Mouse (Mus musculus): ENCODE data around the gene Fgfr2. TPM values are rescaled to one million over a fixed set of nuclear protein-coding genes. Genes with fewer than 3 reads are reported as not detected.
"Not testable (repeated sequence)": the region's sequence is repeated elsewhere in the genome, so short reads cannot be mapped to it uniquely, and the experiment has no call there.

Gene Fgfr2
- total RNA-seq, 2 experiments from 2014 or later: 28.8 to 29.4 TPM

- DNase-seq (ENCODE audit: extremely low spot score in 1 of 2, low spot score in 2 of 2): peak in 1 of 2 experiments; percentile 75
- intact Hi-C loops (cut with DNase I): no loop called here
Measured at GRCm38 (mm10) chr7:130631553-130632378, 2491.4 kb downstream of the Fgfr2 start.

GRCm38 (mm10) chr7:130630956-130631355, 2492.2 kb downstream of the Fgfr2 start:
- intact Hi-C loops (cut with DNase I): no loop called here
- no peak for DNase-seq (ENCODE audit: extremely low spot score in 1 of 2, low spot score in 2 of 2)

DNA sequence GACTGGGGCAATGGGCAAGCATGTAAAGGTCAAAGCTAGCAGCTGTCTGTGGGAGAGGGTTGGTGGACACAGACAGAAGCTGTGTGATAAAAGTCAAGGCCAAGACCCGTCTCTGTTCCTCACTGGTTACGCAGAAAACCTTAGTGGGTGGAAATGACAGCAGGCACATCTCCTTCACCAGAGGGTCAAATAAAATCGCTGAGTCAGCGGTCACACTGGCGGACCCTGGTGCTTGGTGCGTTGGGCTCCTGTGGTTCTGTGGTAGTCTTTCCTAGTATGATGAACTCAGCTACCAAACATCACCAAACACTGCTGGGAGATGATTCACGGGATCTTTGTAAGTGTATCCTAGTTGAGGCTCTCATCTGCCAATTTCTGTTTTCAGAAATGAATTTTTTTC, 2493.2 kb downstream of the Fgfr2 start:
- intact Hi-C loops (cut with DNase I): no loop called here
- no peak for DNase-seq (ENCODE audit: extremely low spot score in 1 of 2, low spot score in 2 of 2)

DNA sequence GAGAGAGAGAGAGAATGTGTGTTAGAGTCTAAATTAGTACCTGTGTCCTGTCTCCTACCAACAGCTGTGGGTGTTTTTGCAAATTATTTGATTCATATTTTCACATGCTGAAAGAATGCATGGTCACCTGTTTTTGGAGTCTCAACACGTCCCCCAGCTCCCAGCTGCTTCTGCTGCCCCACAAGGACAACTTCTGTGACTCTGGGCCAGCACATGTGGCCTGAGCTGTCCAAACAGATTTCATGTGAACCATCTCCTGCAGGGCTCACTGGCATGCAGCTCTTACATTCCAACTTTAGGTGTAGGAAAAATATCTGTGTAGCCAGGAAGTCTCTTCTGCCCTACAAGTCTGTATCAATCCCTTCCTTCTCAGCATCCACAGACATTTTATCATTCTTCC, 2494.5 kb downstream of the Fgfr2 start:
- intact Hi-C loops (cut with DNase I): no loop called here
- DNase-seq (ENCODE audit: extremely low spot score in 1 of 2, low spot score in 2 of 2): no peak

GRCm38 (mm10) chr7:130625361-130625760, 2497.8 kb downstream of the Fgfr2 start:
- intact Hi-C loops (cut with DNase I): no loop called here
- no peak for DNase-seq (ENCODE audit: extremely low spot score in 1 of 2, low spot score in 2 of 2)

DNA sequence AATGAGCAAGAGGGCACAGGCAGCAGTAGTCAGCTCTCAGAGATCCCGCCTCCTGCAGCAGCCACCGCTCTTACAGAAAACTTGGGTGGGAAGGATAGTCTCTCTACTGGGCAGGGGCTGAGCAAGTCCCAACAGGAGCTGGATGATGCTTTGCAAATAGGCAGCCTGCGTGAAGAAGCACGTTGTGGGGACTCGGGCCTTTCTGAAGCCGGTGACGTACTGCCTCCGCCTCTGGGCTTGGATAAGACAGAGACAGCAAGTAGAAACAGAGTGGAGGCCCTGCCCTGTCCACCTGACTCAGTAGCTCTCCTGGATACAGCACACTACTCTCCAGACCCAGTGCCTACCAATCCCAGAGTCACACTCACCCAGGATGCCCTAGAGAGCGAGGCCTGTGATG, 2498.9 kb downstream of the Fgfr2 start:
- DNase-seq (ENCODE audit: extremely low spot score in 1 of 2, low spot score in 2 of 2): no peak
- intact Hi-C loops (cut with DNase I): no loop called here

GRCm38 (mm10) chr7:130622359-130622758, 2500.8 kb downstream of the Fgfr2 start:
- no peak for DNase-seq (ENCODE audit: extremely low spot score in 1 of 2, low spot score in 2 of 2)
- intact Hi-C loops (cut with DNase I): no loop called here

DNA sequence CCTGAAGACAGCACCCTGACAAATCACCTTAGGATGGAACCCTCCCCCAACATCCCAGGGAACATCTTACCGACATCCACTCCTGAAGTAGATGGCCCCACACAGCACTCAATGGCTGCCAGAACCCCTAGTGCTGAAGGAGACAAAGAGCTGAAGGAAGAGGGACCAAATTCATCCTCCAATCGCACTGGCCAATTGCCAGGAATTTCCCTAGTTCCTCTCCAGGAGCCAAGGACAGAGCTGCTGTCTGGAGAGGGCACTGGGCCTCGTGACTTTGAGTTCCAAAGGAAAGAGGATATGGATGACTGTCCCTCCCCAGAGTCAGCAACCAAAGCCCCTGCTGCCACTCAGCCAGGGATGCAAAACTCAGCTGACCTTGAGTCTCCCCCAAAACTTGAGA, 2501.2 kb downstream of the Fgfr2 start:
- intact Hi-C loops (cut with DNase I): no loop called here
- DNase-seq (ENCODE audit: extremely low spot score in 1 of 2, low spot score in 2 of 2): peak in 1 of 2 experiments; percentile 40

GRCm38 (mm10) chr7:130621068-130621467, 2502.1 kb downstream of the Fgfr2 start:
- intact Hi-C loops (cut with DNase I): no loop called here
- DNase-seq (ENCODE audit: extremely low spot score in 1 of 2, low spot score in 2 of 2): no peak

DNA sequence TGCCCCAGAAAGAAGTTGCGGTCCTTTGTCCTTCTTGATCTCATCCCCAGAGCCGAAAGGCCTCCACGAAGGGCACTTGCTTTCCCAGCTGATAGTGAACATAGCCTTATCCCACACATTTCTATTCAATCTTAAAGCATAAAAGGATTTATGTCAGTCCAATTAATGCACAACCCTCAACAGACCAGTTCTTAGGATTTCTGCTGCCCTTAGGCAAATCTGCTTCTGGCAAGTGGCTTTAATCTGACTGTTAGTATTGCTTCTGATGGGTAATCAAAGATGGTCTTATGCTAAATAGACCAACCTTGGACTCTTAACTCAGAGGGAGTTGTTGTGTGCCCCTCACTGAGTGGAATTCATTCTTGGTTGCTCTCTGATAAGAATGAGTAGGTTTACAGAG, 2505.6 kb downstream of the Fgfr2 start:
- intact Hi-C loops (cut with DNase I): no loop called here
- DNase-seq (ENCODE audit: extremely low spot score in 1 of 2, low spot score in 2 of 2): no peak

GRCm38 (mm10) chr7:130613973-130614372, 2509.2 kb downstream of the Fgfr2 start:
- no peak for DNase-seq (ENCODE audit: extremely low spot score in 1 of 2, low spot score in 2 of 2)
- intact Hi-C loops (cut with DNase I): no loop called here

DNA sequence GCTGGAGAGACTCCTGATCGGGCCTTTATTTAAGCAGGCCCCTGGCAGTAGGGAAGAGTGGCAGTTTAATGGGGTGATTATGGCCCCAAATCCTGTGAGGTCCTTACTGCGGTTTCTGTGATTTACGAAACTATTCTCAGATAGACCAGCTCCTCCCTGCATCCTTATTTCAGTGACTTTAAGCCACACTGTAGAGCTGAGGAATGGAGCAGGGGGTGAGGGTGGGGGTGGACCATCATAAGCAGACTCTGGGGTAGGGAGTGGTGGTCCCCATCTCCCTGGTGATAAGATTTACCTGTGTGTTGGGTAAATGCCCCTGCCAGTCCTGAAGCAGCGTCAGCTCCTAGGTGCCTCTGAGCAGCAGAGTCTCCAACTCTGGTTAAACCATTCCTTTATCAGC, 2516.2 kb downstream of the Fgfr2 start:
- no peak for DNase-seq (ENCODE audit: extremely low spot score in 1 of 2, low spot score in 2 of 2)
- intact Hi-C loops (cut with DNase I): no loop called here

GRCm38 (mm10) chr7:130605111-130605510, 2518.0 kb downstream of the Fgfr2 start:
- no peak for DNase-seq (ENCODE audit: extremely low spot score in 1 of 2, low spot score in 2 of 2)
- intact Hi-C loops (cut with DNase I): no loop called here

GRCm38 (mm10) chr7:130604390-130604789, 2518.8 kb downstream of the Fgfr2 start:
- no peak for DNase-seq (ENCODE audit: extremely low spot score in 1 of 2, low spot score in 2 of 2)
- intact Hi-C loops (cut with DNase I): no loop called here

- DNase-seq (ENCODE audit: extremely low spot score in 1 of 2, low spot score in 2 of 2): peak in 1 of 2 experiments; percentile 28
- intact Hi-C loops (cut with DNase I): no loop called here
Measured at GRCm38 (mm10) chr7:130603556-130603955, 2519.6 kb downstream of the Fgfr2 start.

DNA sequence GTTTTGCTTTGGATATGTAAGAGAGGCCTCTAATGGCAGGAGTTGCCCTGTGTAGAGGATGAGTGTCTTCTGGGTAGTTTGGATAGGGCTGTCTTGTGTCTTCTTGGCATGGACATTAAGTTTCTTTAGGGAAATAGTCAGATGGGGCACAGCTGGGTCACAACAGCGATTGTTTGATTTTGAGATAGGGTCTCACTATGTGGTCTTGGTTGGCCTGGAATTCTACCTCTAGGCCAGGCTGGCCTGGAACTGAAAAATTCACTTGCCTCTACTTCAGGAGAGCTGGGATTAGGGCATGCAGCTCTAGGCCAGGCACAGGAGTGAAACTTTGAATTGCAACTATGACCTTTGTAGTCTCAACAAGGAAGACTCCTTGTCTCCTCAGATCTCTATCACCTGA, 2520.3 kb downstream of the Fgfr2 start:
- intact Hi-C loops (cut with DNase I): no loop called here

GRCm38 (mm10) chr7:130600546-130600945, 2522.6 kb downstream of the Fgfr2 start:
- DNase-seq (ENCODE audit: extremely low spot score in 1 of 2, low spot score in 2 of 2): no peak
- intact Hi-C loops (cut with DNase I): no loop called here

More for the DNA sequence above, 2520.3 kb downstream of the Fgfr2 start:
- no peak for DNase-seq (ENCODE audit: extremely low spot score in 1 of 2, low spot score in 2 of 2)

GRCm38 (mm10) chr7:130600074-130600473, 2523.1 kb downstream of the Fgfr2 start:
- no peak for DNase-seq (ENCODE audit: extremely low spot score in 1 of 2, low spot score in 2 of 2)
- intact Hi-C loops (cut with DNase I): no loop called here

DNA sequence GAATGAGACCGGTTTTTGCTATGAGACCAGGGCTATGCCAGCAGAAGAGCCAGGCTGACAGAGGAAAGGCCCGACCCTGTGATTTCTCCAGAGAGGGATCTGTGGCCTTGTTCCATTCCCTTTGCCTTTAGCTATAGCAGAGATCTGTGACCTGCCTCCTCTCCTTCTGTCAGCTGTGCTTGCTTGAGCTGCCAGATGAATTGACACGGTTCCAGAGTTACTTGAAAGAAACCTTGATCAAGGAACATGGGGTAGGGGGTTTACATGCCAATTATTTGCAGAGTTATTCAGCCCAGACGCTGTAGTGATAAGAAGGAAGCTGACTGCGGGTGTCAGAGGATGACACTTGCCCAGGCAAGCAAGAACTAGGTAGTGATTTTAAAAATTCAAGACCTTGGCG, 2525.6 kb downstream of the Fgfr2 start:
- intact Hi-C loops (cut with DNase I): no loop called here
- DNase-seq (ENCODE audit: extremely low spot score in 1 of 2, low spot score in 2 of 2): no peak

DNA sequence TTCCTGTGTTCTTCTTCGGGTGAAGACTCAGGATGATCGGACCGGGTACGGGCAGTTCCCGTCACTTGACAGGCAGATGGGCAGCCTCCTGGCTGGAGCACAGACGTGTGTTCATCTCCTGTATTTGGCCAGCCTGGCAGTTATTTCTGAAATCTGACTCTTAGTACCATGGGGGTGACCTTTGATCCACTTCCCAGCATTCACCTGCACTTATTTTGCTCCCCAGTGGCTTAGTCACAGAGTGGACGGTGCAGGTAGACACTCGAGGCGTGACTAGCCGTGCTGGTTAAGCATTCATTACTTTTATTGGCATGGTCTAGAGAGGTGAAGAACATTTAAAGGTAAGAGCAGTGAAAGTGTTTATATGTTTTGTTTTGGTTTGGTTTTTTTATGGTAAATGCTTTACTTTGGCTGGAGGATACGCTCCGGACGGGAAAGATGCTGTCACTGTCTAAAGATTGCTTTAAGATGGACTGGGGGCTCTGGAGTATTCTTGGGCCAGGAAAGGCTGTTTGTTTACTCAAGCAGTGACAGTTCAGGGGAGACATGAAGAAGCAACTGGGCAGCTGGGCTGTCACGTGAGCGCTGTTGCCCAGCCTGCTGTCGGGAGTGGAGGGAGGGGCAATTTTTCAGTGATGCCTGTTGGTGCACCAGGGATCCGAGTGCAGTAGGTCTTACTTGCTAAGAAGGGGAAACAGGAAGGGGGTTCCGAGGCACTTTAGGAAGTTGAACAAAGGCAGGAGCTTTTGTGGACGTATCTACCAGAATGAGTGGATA, 2526.9 kb downstream of the Fgfr2 start:
- DNase-seq (ENCODE audit: extremely low spot score in 1 of 2, low spot score in 2 of 2); intact Hi-C loops (cut with DNase I): not testable (repeated sequence)
